Mouse (Mus musculus) brain, embryonic 18.5 days (tissue): ENCODE measurements around the gene Matk.

Experiments used
- DNase-seq: peaks from one replicate; pipeline ENCODE4 v3.0.0-alpha.2; 2012; ENCODE audit warnings: low read depth, low spot score

Gene Matk

DNA sequence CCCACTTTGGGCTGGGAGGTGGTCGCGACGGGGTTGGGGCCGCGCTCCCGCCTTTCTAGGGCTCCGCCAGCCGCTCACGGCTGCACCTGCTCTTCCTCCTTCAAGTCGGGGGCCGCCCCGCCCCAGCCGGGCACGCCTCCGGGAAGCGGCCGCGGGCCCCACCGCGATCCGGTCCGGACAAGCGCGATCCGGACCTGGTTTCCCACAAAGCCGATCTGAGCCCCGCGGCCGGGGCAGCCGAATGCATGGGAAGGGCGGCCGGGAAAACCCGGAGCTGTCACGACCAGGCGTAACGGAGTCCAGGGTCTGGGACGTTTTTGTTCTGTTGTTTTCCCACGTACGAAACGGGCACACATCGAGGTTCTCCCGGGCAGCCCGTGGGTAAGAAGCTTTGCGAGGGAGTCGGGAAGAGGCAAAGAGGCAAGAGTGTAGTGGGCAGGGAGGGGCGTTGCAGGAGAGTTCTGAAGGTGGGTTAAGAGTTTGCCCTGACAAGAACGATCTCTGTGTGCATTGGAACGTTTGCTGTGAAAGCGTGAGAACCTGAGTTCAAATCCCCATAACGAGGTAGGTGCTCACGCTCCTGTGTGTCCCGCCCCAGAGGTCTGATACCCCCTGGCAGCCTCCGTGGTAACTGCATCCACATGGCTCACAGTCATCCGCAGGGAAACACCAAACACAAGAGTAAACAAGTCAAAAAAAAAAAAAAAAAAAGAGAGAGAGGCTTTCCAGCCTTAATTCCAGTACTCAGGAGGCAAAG lies 33.1 kb downstream of the Matk start:
- DNase-seq: peak; percentile 64

DNA sequence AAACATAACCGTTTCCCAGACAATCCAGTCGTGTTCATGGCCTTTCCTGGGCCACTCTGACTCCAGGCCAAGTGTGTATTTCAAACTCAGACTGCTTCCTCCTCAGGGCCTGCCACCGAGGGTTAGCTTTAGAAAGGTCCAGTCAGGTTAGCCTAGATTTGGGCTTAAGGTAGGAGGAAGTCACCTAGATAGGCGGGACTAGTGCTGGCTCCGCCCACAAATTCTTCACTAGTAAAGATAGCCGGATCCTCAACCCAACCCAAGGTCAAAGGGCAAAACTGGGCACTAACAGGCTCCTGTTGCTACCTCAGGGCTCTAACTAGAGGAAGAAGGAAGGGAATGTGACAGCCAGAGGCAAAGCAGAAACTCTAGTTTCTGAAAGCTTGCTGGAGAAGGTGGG lies 33.9 kb downstream of the Matk start:
- DNase-seq: no peak

GRCm38 (mm10) chr10:81287513-81288157 lies 34.9 kb downstream of the Matk start:
- no peak for DNase-seq

DNA sequence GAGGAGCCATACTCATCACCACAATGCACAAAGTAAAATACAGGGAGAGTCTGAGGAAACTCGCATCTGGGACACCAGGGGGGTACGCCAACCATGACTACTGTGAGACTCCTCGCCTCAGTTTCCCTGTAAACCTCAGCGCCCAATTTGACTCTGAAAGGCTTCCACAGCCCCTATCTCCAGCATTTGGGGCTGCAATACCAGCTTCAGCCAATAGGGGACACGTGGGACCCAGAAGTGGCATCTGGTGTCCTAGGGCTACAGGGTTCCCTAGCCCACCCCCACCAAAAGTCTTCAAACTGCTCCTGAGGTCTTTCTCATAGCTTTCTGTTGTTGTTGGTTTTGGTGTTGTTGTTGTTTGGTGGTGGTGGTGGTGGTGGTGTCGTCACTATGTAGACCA lies 35.9 kb downstream of the Matk start:
- no peak for DNase-seq

DNA sequence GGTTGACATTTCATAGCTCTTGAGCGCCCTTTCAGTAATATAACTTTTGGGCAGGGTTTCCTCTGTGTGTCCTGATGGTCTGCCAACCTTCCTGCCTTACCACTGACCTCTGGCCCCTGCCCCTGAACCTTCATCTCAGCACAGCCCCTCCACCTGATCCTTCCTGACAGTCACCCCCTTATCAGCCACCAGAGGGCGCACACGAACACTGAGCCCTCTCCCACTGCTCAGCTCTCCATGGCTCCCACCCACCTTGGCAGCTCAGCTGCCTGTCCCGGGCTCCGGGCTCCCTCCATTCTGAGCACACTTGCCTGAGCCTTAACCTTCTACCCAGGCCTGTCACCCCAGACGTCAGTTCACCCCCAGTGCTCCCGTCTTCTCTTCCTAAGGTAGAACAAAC lies 36.5 kb downstream of the Matk start:
- DNase-seq: no peak

GRCm38 (mm10) chr10:81289811-81290210 lies 37.1 kb downstream of the Matk start:
- DNase-seq: no peak

DNA sequence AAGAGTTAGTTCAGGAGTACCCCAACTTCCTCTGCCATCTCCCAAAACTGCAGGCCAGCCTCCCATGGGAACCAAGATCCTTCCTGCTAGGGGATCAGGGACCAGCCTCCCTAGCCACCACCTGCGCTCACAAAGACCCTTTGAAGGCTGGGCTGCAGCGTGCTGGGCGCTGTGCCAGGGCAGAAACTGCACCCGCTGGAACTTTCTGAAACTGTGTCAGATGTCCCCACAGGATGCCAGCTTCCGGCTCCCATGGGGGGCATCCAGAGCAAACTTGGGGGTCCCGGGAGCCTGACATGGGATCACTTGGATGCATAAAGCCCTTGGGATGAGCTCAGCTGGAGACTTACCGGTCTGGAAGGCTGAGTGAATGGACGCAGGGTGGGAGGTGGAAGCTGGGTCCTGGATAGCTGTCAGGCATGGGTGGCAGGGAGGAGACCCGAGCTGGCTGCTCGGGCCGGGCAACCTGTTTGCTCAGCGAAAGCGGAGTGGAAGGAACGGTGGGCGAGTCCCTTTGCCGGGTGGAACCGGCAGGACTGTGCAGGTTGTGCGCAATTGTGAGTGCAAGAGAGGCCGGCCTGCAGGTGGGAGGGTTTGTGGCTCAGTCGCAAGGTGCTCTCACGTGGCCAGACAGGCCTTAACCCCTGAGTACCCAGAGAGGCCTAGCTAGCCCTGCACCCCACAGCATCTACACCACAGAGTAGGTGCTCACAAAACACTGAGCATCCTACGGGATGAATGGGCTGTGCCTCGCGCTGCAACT lies 38.1 kb downstream of the Matk start:
- DNase-seq: no peak

DNA sequence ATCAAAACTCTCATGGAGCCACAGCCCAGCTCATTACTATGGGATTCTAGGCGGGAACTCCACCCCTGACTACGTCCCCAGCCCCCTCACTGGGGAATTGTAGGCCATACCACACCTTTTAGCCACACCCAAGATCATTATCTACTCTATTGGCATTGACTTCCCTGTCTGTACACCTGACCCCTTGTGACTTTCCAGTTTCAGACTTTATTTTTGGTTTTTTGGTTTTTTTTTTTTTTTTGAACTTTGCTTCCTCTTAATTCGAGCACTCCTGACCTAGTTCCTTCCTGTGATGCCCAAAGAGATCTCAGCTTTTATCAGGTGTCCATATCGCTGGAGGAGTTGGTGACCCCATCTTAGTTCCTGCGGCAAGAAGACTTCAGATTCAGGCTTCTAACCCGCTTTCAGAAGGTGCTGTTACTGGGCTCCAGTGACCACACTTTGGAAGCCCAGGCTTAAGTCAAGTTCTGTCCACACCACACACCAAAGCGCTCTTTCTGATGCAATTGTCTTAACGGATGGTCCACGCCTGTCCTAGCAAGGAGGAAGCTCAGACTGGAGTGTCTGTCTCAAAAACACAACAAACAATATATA lies 38.9 kb downstream of the Matk start, which contains the start of gene Tjp3:
TSS of gene Tjp3 (minus strand) at position 71 of the 594 bp plus-strand sequence.
- DNase-seq: no peak

- peak; percentile 96 for DNase-seq
Measured at GRCm38 (mm10) chr10:81292554-81293333, 40.0 kb downstream of the Matk start, which contains the start of gene Pip5k1c. TSS of gene Pip5k1c (plus strand) at chr10:81292963.

DNA sequence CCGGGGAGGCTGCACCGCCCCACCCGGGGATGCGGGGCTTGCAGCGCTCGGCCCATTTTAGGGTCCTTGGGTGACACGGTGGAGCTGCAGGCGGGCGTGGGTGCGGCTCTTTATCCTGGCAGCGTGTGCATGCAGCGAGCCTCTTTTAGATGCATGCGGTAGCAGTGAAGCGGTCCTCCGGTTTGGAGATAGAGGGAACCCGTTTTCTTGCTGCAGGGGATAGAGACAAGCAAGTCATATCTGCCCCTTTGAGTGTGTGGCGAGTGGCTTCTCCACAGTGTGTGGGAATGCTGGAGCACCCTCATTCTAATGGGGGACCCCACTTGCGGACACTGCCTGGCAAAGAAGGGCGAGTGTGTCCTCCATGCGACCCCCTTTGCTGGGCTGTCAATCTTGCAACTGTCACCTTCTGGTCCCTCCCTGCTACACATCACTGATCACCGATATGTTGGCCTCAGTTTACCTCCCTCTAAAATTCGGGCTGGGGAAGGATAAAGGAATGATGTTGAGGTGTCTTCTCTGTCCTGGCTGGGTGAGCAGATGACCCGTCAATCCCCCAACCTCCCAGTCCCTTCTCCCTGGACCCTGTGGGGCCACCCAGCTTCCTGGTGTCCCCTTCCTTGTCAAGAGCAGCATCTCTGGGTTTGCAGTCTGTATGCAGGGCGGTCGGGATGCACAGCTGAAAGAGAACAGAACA lies 40.7 kb downstream of the Matk start:
- no peak for DNase-seq

GRCm38 (mm10) chr10:81294442-81294841 lies 41.7 kb downstream of the Matk start:
- DNase-seq: no peak

DNA sequence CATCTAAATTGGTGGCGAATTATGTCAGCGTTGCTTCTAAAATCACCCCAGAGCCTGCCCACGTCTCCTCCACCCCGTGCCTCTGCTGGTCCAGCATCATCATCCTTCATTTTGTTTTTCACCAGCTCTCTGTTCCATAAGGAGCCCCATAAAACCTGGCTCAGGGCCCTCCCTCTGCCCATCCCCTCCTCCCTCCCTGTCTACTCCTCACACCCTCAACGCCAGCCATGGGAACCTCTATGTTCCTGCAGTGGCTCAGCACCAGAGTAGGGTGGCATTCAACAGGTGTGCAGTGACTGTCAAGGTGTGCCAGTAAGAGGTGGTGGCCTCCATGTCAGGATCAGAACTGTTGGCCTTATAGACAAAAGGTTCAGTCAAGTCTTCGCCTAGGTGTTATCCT lies 42.5 kb downstream of the Matk start:
- no peak for DNase-seq

GRCm38 (mm10) chr10:81297246-81297645 lies 44.5 kb downstream of the Matk start:
- DNase-seq: no peak

DNA sequence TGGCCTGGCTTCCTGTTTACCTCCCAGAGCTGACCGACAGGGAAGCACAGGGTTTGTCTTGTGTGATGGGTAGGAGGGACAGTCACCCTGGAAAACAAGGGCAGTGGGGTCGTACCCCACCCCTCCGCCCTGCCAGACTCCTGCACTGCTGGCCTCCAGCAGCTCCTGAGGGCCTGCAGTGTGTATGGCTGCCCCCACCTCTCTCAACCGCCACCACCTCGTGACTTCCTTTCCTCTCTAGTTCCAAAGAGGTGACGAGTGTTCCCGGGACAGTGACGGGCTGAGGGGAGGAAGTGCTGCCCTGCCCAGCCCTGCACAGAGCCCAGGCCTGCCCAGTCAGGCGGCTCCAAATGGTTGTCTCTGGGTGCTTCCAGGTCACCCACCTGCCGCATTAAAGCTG lies 45.1 kb downstream of the Matk start:
- DNase-seq: no peak

DNA sequence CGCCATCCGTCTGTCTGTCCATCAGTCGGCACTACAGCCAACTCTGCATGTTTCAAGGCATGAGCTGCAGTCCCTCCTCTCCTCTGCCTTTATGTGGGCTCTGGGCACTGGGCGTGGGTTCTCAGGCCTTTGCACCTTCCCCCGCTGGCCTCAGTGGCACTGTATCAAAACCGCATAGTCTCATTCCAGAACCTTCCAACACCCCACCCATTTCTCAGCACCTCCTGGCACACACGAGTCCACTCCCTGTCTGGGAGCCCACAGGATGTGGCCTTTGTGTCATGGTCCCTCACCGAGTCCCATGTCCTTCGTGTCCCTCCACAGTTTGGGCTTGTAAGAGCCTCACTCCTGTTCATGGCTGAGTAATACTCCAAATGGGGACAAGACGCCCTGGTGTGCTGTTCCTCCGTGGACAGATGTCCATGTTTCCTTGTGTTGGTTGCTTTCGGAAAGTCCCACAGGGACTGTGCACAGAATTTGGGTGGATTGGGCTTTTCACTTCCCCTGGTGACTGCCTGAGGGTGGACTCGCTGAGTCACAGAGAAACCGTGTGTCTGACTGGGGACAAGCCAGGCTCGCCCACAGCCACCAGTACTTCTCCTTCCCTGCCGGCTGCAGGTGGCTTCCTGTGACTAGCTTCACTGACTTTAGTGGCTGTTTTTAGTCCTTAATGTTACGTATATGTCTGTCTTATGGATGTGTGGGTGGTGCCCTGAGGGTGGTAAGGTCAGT lies 45.8 kb downstream of the Matk start:
- no peak for DNase-seq

DNA sequence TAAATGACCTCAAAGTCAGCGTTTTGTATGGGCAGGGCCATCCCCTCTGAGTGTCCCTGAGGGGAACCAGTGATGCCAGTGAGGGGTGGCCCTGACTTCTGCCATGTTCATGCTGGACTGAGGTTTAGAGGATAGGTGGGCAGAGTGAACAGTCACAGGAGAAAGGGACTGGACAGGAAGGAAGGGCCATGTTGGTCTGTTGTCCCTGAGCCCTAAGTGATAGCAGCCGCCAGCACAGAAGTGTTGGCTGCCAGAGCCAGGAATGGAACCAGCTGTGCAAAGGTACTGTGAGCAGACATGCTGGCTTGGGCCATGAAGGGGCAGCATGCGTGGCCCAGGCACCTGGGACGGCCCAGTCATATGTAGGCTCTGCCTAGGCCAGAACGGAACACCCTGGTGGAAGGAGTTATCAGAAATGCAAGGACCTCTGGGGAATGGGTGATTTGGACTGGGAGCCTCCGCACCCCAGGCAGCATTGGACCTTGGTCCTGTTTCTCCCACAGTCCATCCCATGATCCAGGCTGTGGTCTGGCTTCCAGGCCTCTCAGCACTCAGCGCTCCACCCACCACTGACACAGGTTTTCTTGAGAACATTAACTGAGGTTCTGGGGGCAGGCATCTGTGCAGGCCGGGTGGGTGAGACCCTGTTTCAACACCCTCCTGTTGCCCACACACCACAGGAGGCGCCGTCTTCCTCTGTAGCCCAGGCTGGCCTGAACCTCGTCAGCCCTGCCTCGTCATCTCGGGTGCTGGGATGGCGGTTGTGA lies 47.0 kb downstream of the Matk start:
- DNase-seq: no peak

DNA sequence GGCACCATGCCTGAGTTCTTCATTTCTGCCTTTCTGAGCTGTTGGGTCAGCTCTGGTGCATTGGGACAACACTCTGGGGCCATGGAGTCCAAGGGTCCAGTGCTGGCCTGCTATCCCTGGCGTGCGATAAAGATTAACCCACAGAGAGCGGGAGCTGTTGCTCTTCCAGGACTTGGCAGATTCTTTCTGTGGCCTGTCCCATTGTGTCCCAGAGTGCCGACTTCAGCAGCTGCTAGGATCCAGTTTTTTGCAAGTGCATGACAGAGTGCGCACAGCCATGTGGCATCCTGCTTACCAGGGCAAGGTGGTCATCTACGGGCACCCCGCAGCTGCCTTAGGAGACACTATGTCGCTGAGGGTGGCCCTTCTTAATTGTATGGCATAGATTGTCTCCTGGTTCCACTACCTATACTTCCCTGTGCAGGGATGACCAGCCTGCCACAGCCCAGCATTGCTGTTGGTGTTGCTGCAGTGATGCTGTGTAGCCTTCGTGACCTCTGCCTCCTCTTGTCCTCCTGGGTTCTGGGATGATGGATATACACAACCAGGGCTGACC lies 47.7 kb downstream of the Matk start:
- DNase-seq: no peak

DNA sequence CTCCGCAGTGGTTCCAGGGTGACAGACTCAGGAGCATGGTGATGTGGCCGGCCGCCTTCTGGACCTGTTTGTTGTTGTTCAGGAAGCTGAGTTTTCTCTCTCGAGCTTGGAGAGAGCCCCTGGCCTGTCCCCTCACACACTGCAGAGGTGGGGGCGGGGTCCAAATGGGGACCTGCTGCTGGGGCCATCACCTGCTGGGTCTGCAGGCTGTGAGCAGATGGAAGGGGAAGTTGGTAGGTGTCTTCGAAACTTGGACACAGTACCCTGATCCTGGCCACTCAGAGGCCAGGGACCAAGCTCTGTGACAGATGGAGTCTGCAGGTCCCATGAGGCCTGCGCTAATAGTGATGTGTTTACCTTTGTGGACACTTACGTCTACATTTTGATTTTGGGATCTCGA lies 48.6 kb downstream of the Matk start:
- no peak for DNase-seq

DNA sequence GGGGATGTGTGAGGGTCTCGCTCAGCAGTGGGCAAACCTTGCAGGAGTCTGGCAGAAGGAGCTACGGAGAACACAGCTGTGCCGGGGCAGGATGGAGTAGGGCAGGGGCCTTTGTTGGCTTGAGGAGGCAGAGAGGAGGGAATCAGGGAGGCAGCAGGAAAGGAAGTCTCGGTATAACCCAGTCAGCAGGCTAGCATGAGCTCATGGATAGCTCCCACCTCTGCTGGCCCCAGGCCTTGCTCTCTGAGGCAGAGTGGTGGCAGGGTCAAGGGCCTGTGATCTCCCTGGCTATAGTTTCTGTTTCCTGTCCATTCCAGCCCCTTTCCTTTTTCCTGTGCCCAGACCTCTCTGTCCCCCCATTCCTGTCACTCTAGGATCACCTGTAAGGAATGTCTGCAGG lies 49.6 kb downstream of the Matk start:
- DNase-seq: no peak
